Mouse (Mus musculus): Measurements from ENCODE around the gene Gpbar1.

The Gpbar1 gene

DNA sequence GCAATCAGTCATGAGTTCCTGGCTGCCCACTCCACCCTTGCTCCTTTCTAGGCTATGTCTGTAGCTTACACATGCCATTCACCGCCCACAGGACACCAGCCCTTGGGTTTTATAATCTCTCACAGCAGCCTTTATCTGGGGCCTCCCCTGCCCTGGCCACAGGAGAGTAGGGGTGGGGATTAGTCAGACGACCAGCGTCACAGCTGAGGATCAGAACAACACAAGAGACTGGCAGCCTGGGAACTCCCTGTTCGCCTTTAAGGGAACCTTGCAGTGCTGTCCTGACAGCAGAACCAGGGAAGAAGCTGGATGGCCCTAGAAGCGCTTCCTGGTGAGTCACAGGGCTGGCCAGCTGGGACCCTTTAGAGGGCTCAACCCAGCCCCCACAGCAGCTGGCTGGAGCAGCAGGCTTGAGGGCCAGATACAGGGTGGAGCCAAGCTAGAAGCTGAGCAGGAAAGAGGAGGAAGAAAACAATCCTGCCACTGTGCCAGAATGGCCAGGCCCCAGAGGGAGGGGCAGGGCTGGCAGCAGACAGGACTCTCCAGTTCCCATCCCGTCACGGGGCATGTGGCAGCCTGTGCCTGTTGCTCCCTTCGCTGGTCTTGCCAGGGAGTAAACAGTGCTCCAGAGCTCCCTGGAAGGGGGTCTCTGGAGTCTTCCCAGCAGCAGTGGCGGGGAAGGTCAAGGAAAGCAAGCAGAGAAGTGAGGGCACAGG, 17.3 kb downstream of the Gpbar1 start:
- DNase-seq (ENCODE audit: low spot score in 2 of 2), result peak; percentile 89 to 92

DNA sequence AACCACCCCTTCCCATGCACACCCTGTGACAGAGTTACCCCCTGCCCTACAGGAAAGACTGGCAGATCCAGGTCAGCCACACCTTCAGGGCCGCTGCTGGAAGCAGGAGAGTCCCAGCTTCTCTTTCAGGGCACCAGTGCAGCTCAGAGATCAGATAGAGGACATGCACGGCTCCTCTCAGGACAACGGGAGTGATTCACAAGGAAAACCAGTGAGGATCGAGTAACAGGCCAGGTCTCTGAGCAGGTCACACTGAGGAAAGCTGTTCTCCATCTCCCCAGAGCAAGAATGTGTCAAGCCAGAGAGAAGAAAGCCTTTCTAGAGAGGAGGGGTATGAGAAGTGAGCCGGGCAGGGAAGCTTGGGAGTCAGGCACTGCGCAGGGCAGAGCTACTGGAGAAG, 18.1 kb downstream of the Gpbar1 start:
- no peak for DNase-seq (ENCODE audit: low spot score in 2 of 2)

DNA sequence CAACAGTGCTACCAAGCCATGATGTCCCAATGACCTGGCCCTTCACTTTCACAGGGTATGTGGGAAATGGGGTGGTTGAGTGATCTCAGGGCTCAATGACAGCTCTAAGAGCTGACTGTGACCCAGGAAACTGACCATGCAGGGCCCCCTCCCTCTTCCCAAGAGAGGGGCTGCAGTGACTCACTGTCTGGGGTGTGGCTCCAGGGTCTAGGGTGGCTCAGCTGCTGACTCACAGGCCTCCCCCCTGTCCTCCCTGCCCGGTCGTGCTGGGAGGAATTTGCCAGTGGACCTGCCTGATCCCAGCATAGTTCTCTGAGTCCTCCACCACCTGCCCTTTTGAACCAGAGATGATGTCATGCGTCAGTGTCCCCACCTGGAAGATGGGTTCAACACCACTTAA, 18.9 kb downstream of the Gpbar1 start:
- DNase-seq (ENCODE audit: low spot score in 2 of 2), result peak in 1 of 2 experiments; percentile 56

DNA sequence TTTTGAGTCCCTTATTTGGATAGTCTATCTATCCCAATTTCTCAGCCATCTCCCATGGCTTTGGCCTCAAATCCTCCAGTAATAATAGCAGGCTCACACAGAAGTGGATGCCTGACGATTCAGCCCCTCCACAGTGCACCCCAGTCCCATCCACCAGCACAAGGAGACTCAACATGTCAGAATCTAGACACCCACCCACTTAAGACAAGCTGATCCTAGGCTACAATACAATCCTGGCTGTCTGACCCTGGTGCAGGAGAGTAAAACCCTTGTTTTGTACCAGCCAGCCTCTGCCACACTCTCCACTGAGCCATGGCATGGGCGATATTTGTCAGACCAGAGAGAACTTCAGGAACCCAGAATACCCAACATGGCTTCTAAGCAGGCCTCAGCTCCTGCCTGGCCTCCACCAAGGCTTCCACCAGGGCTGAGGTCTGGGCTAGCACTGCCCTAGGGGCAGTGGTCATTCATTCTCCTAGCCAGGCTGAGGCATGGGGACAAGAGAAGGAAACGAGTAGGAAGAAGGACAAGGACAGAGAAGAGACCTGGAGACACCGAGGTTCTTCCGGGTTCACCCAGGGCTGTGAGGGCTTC, 19.9 kb downstream of the Gpbar1 start:
- no peak for DNase-seq (ENCODE audit: low spot score in 2 of 2)

DNA sequence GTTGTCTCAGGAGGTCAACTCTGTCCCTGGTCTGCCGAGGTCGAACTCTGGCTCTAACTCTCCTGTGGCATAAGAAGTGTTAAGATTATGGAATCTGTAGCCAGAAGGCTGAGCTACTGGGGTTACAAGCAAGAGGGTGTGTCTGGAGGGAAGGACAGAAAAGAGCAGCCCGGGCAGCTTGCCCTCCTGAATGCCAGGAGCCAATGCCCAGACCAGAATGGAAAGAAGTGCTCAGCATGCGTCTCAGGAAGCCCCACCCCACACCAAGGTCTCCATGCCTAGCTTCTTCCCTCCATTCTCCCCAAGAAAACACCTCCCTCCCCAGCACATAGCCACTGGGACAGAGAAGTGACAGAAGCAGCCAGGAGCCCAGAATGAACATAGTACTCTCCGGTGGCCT, 20.6 kb downstream of the Gpbar1 start:
- DNase-seq (ENCODE audit: low spot score in 2 of 2), result no peak

DNA sequence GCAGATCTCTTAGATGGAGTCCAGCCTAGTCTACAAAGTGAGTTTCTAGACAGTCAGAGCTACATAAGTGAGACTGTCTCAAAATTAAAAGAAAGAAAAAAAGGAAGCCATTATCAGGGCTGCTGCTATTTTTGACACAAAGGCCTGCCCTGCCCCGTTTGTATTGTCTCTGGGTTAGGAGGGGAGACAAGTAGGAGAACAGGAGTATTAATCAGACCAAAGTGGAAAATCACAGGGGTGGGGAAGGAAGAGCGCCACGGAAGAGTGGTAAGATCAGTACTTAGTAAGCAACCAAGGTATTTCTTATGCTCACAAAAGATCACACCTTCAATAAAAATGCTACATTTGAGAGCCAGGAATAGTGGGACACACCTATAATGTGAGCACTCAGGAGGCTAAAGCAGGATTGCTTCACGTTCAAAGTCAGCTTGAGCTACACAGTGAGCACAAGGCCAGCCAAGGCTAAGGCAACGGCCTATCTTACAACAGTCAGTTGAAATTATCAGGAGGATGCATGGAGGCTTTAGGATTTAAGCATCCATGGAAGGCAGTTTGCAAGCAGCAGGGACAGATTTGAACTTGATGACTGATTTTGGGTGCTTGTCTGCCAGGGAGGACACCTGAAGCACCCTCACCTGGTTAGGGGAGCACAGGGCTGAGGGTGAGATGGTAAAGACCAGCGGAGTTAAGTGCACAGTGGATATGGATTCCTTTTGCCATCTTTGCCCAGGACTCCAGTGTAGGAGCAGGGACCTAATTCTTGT, 22.2 kb downstream of the Gpbar1 start:
- DNase-seq (ENCODE audit: low spot score in 2 of 2), result no peak

DNA sequence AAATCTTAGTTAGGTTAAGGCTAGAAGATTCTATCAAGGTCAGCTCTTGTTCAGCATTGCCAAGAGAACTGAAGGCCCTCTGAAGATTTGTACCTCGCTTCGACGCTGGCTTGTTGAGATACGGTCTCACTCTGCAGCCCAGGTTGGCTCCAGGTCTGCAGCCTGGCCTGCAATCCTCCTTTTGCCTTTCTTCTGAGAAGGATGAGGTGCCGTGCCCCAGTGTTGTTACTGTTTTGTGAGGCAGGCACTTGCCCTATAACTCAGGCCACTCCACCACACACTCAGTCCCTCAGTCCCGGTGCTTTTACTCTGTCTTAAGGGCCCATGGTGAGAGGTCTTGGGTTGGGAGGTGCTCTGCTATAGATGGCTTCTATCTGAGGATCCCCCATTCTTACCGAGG, 23.9 kb downstream of the Gpbar1 start:
- no peak for DNase-seq (ENCODE audit: low spot score in 2 of 2)

DNA sequence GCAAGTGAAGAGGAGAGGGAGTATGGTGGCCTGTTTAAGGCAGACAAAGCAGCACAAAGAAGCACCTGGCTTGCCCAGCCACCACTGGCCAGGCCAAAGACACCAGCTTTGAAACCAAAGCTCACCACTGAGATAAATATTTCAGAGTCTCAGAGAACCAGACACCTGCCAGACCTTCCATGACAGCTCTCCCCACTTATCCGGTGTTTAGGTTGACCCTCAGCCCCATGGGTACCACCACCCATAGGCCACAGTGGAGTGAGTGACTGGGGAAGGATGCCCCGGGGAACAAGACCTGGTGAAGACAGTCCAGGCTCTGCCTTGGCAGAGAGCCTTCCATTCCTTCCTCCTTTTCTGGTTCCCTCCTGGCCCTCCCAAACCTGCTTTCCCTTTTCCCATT, 24.5 kb downstream of the Gpbar1 start:
- DNase-seq (ENCODE audit: low spot score in 2 of 2), result no peak

DNA sequence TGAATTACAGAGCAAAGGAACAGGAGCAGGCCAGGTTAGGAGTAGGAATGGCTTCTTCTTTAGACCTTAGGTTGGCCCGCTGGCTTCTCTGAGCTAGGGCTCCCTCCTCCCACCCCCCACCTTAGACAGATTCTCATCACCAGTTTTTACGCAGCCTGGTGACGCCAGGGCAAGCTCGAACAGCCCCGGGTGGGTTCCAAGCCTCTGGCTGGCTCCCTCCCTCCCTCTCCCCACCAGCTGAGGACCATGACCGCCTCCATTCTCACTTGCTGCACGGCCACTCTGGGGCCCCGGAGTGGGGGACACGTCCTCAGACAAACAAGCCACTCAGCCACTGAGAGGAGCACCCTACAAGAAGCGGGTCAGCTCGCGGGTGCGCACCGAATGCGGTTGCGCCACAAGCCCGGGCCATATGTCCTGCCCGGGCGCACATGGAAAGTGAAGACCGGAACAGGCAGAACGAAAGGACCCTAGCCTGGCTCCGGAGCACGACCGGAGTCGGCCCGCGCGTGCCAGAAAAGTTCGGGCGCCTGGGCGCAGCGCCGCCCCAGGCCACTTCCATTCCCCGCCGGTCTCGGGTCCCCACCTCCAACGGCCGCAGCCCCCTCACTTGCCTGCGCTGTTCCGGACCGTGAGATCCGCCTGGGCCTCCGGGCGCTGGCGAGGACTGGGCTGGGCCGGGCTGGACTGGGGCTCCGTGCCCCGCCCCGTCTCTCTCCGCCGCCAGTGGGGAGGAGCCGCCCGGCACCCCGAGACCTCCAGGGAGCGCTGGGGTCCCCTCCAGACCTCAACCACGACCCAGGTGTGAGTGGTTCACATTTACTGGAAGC, 25.4 kb downstream of the Gpbar1 start:
- DNase-seq (ENCODE audit: low spot score in 2 of 2), result peak; percentile 81 to 83

DNA sequence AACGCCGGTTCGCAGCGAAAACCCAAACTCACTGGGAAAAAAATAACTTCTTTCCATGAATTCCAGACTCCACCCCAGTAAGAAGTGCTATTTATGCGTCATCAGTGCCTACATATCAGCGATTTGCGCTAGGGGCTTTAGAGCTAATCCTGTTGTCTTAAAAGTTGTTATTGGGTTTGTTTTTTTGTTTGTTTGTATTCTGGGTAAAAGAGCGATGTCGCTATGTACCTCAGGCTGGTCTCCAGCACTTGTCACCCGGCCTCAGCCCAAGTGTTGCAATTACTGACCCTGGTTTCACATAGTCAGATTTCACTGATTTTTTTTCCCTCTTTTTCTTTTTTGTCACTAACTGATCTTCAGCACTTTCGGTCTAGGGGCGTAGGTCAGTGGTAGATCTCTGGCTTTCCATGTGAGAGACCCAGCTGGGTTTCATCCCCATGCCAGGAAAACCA, 26.0 kb downstream of the Gpbar1 start:
- DNase-seq (ENCODE audit: low spot score in 2 of 2), result no peak

DNA sequence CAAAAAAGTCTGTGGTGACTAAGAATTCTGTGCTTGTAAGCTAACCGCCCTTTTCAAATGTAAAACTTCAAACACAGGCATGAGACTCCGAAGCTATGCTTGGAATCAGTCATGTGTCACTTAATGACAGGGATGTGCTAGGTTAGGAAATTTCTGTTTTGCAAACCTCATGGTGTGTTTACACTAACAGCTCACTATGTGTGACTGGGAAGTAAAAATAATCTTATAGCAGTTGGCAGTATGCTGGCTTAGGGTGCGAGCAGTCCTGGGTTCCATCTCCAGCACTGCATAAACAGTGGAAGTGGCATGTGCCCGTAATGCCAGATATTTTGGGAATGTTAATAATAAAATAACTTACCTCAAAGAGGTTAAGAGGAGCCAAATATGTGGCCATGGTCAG, 26.6 kb downstream of the Gpbar1 start:
- no peak for DNase-seq (ENCODE audit: low spot score in 2 of 2)

DNA sequence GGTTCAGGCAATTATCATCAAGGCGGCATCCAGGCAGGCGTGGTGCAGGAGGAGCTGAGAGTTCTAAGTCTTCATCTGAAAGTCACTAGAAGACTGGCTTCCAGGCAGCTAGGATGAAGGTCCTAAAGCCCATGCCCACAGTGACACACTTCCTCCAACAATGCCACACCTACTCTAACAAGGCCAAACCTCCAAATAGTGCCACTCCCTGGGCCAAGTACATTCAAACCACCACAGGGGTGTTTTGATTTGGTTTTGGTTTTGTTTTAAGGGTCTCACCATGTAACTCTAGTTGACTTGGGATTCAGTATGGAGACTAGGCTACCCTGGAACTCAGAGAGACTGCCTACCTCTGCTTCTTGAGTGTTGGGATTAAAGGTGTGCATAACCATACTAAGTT, 27.2 kb downstream of the Gpbar1 start, which contains the start of gene Tmbim1:
Tmbim1 (minus strand) TSS at position 101 of the 400 bp plus-strand sequence.
- DNase-seq (ENCODE audit: low spot score in 2 of 2), result no peak

DNA sequence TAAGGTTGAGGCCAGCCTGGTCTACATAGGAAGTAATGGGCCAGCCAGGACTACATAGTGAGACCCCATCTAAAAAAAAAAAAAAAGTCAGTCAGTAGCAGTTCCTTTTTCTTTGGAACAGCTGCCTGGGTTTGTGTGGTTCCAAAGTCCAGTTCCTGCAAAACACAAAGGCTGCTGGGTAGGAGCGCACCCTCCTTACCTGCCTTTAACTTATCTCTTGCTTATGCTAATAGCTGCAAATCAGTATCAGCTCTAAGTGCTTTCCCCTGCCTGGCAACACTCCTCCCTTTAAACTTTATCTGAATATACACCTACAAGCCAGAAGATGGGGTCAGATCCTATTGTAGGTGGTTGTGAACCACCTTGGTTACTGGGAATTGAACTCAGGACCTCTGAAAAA, 28.8 kb downstream of the Gpbar1 start:
- no peak for DNase-seq (ENCODE audit: low spot score in 2 of 2)

DNA sequence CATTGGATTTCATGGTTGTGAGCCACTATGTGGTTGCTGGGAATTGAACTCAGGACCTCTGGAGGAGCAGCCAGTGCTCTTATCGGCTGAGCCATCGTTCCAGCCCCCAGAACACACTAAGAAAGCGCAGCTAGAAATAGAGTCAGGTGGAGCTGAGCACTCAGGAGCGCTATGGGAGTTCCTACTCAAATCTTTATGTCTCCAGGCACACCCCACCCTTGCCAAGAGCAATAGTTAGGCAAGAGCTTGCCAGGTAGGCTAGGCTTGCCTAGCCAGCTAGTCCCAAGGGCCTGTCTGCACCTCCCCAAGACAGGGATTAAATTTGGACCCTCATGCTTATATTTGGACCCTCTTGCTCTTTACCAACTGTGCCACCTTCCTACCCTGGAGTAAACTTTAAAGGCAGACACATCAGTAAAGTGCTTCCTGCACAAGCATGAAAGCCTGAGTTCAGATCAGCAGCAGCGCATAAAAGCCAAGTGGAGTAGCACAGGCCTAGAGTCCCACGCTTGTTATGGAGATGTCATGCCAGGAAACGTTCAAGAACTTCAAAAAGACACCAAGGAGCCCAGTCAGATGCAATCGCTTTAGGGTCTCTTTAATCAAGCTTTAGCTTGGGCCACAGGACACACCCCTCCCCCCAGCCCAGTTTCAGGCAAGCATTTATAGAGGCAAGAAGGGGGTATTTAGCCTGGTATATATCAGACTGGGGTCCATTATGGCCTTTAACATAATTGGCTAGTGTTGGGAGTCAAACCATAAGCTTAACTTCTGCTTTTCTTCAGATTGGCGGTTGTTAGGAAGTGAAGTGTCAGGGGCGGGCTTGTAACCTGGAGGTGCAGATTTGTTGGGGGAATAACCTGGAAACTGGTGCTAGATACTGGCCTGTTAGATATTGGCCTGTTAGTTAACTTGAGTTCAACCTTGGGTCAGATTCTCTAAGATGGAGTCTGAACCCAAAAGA, 29.9 kb downstream of the Gpbar1 start:
- DNase-seq (ENCODE audit: low spot score in 2 of 2), result no peak

DNA sequence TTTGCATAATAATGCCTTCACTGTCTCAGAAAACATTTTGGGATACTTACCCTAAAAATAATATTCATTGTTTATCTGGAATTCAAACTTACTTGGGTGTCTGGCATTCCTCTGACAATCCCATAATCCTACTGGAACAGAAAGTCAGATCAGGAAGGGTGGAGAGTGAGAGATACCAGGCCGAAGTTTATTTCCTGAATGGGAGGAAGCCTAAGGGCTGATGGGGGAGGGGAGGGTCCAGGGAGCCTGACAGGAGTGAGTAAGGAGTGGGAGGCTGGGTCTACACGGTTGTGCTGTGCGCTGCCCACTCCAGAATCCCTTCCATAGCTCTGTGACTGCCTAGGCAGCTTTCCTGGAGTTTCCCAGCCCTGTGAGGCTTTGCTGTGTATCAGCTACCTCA, 31.4 kb downstream of the Gpbar1 start:
- no peak for DNase-seq (ENCODE audit: low spot score in 2 of 2)

DNA sequence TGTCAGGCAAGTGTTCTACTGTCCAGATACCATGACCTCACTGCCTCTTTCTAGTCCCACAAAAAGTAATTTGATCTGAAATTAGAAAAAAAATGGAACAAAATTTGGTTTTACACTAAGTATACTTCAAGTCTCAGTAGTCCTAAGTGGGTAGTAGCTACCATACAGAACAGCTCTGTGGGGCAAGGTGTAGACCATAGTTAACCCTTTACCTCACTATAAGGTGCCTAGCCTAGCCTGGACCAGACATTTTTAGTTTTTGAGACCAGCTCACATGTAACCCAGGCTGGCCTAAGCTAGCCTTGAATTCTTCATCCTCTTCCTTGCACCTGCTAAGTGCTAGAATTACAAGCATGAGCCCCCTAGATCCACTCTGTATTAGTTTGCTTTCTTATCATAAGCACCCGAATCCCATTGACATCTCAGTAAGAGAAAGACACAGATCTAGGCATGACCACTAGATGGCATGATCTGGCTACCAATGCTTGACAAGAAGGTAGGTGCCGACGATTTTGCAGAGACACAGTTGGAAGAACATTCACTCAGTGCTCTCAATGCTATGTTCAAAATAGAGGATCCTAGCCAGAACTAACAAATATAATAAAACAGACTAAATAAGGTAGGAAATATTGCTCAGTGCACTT, 34.8 kb downstream of the Gpbar1 start:
- no peak for DNase-seq (ENCODE audit: low spot score in 2 of 2)

DNA sequence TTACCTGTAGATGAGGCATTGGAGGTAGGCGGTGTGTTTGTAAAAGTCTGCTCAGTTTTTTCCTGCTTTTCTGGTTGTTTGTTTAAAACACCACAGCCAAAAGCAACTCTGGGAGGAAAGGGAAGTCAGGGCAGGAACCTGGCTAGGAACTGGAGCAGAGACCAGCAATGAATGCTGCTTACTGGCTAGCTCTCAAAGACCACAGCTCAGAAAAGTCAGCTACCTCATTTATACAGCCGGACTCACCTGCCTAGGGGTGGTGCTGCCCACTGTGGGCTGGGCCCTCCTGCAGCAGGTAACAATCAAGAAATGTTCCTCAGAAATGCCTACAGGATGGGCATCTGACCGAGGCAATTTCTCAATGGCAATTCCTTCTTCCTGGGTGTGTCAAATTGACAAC, 36.4 kb downstream of the Gpbar1 start:
- DNase-seq (ENCODE audit: low spot score in 2 of 2), result no peak

DNA sequence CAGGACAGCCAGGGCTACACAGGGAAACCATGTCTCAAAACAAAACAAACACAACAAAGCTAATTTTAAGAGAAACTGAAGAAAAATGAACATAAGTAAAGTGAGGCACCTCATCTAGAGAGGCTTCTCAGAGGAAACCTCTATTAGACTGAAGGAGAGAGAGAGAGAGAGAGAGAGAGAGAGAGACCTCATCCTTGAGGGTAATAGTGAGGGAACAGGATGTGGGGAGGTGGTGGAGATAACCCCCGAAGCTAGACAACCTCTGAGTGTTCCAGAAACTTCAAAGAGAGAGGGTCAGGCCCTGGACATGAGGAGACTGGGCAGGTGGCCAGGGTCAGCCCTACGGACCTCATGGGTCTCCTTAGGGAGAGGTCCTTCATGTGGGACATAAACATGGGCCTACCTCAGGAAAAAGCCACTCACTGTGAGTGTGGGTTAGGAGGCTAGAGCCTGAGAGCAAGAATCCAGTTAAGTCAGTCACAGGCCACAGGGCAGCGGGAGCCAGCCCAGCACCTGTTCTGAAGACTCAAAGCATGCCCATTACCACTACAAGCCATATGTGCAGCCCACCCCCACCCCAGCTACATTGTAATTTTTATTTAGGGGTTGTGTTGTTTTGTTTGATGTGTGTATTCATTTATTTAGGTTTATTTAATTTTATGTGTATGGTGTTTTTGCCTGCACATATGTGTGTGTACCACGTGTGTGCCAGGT, 37.9 kb downstream of the Gpbar1 start:
- no peak for DNase-seq (ENCODE audit: low spot score in 2 of 2)

DNA sequence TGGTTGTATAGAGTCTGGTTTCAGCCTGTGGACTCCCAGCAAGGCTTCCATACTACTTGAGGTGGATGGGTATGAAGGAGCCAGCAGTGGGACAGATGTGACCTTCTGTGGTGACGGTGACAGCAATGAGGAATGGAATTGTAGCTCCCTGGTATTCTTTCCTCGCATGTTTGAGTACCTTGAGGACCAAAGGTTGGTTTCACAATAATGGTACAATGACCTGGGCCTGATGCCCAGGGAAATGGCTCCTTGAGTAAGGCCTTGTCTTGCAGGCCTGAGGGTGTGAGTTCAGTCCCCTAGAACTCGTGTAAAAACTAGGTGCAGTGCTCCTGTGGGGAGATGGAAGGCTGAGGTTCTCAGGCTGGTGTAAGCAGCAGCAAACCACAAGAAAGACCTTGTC, 40.4 kb downstream of the Gpbar1 start:
- no peak for DNase-seq (ENCODE audit: low spot score in 2 of 2)

DNA sequence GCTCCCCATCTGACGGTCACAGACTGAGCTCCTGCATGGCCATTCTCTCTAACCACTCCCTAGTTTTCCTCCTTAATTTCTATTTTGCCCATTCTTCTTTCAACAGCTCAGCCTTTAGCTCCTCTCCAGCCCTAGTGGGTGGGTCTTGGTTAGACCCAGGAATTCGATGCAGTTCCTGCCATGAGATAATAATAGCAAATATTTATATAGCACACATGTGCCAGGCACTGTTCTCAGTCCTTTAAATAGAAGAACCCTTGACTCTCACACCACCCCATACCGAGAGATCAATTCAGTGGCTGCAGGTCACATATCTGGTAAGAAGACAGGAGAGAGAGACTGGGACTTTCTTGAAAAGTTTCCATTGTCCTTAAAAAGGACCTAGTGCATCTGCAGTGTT, 43.0 kb downstream of the Gpbar1 start:
- no peak for DNase-seq (ENCODE audit: low spot score in 2 of 2)
